Mouse (Mus musculus) kidney, postnatal 4 days (tissue): ENCODE data around the gene Arl15.

Experiments
- DNase-seq, 2 experiments: peaks; one replicate each; pipeline ENCODE4 v3.0.0; 2021; ENCODE audit warnings: mixed read lengths in 2 of 2

The Arl15 gene

GRCm38 (mm10) chr13:113875724-113876123 lies 81.4 kb downstream of the Arl15 start:
- no peak for DNase-seq

- DNase-seq: peak; percentile 77 to 78
These were observed 83.1 kb downstream of the Arl15 start for GRCm38 (mm10) chr13:113877420-113877819.

- no peak for DNase-seq
These were observed 84.3 kb downstream of the Arl15 start for GRCm38 (mm10) chr13:113878571-113878970.

GRCm38 (mm10) chr13:113879651-113880327 lies 85.5 kb downstream of the Arl15 start:
- DNase-seq: no peak

GRCm38 (mm10) chr13:113880564-113881171 lies 86.4 kb downstream of the Arl15 start:
- peak in 1 of 2 experiments; percentile 11 for DNase-seq

- no peak for DNase-seq
These were observed 88.7 kb downstream of the Arl15 start for GRCm38 (mm10) chr13:113882959-113883358.

GRCm38 (mm10) chr13:113887090-113887489 lies 92.8 kb downstream of the Arl15 start:
- DNase-seq: no peak

- DNase-seq: no peak
These were observed 93.8 kb downstream of the Arl15 start for GRCm38 (mm10) chr13:113888126-113888525.

- DNase-seq: no peak
These were observed 94.4 kb downstream of the Arl15 start for GRCm38 (mm10) chr13:113888704-113889103.

- no peak for DNase-seq
These were observed 95.1 kb downstream of the Arl15 start for GRCm38 (mm10) chr13:113889140-113890055.

GRCm38 (mm10) chr13:113896684-113897083 lies 102.4 kb downstream of the Arl15 start:
- no peak for DNase-seq

- no peak for DNase-seq
These were observed 103.2 kb downstream of the Arl15 start for GRCm38 (mm10) chr13:113897498-113897897.

- no peak for DNase-seq
These were observed 103.6 kb downstream of the Arl15 start for GRCm38 (mm10) chr13:113897951-113898350.

GRCm38 (mm10) chr13:113901001-113901545 lies 106.8 kb downstream of the Arl15 start:
- DNase-seq: peak; percentile 57 to 62

- no peak for DNase-seq
These were observed 109.0 kb downstream of the Arl15 start for GRCm38 (mm10) chr13:113903255-113903654.

- no peak for DNase-seq
These were observed 117.7 kb downstream of the Arl15 start for GRCm38 (mm10) chr13:113911986-113912519.

GRCm38 (mm10) chr13:113914551-113914971 lies 120.3 kb downstream of the Arl15 start:
- no peak for DNase-seq

- DNase-seq: no peak
These were observed 121.4 kb downstream of the Arl15 start for GRCm38 (mm10) chr13:113915700-113916099.

GRCm38 (mm10) chr13:113916761-113917160 lies 122.5 kb downstream of the Arl15 start:
- DNase-seq: no peak

GRCm38 (mm10) chr13:113917376-113917775 lies 123.1 kb downstream of the Arl15 start:
- DNase-seq: no peak

GRCm38 (mm10) chr13:113917868-113918411 lies 123.6 kb downstream of the Arl15 start:
- DNase-seq: no peak

GRCm38 (mm10) chr13:113918668-113919067 lies 124.4 kb downstream of the Arl15 start:
- DNase-seq: no peak
